Mouse (Mus musculus): ENCODE results near the gene Gja8. TPM values are rescaled to one million over a fixed set of nuclear protein-coding genes. Genes with fewer than 3 reads are reported as not detected.

Gene Gja8
- polyA plus RNA-seq (2015; fragmentation: Nextera tagmentation; extraction: Ambion mirVana): 0.03 TPM in 1 of 2 replicates, not detected in the other

- Histone ChIP-seq H3K4me2 (no peak within 1 kb of the TSS), H3K9ac (no peak within 1 kb of the TSS), H3K9me3 (no peaks in the 10 kb centered on the region), H3K4me3 (no peak within 1 kb of the TSS), H3K4me1 (replicated peaks) (peaks cover 5% of the 10 kb centered on the region), H3K27me3 (no peaks in the 10 kb centered on the region), H3K27ac (replicated peaks) (no peak within 1 kb of the TSS), H3K36me3 (no peaks in the 10 kb centered on the region)
- 57% methylated on average over 6 of the region's 6 CpGs for WGBS
- no peak for ATAC-seq (ENCODE audit: low read depth)
Observed at GRCm38 (mm10) chr3:96925920-96926319, at the start of gene Gja8. TSS of gene Gja8 (minus strand) at chr3:96926020.

GRCm38 (mm10) chr3:96974467-96974866, 48.6 kb upstream of the Gja8 start:
- no peak overlapping the region for H3K9ac ChIP-seq
- no peak overlapping the region for H3K4me2 ChIP-seq
- no peak for ATAC-seq (ENCODE audit: low read depth)
- no peaks in the 10 kb centered on the region for H3K4me1 ChIP-seq (replicated peaks)
- H3K36me3 ChIP-seq: no peaks in the 10 kb centered on the region
- H3K27ac ChIP-seq (replicated peaks): no peak overlapping the region
- WGBS: 90% methylated on average over 7 of the region's 7 CpGs
- H3K27me3 ChIP-seq: no peaks in the 10 kb centered on the region
- no peak overlapping the region for H3K4me3 ChIP-seq
- H3K9me3 ChIP-seq: no peaks in the 10 kb centered on the region

- H3K9ac ChIP-seq: no peak overlapping the region
- H3K27ac ChIP-seq (replicated peaks): no peak overlapping the region
- no peaks in the 10 kb centered on the region for H3K4me1 ChIP-seq (replicated peaks)
- no peak overlapping the region for H3K4me2 ChIP-seq
- ATAC-seq (ENCODE audit: low read depth): no peak
- no peaks in the 10 kb centered on the region for H3K36me3 ChIP-seq
- H3K4me3 ChIP-seq: no peak overlapping the region
- H3K27me3 ChIP-seq: no peaks in the 10 kb centered on the region
- H3K9me3 ChIP-seq: no peaks in the 10 kb centered on the region
- WGBS: 75% methylated on average over 7 of the region's 7 CpGs
Observed at GRCm38 (mm10) chr3:96970986-96971385, 45.2 kb upstream of the Gja8 start.

DNA sequence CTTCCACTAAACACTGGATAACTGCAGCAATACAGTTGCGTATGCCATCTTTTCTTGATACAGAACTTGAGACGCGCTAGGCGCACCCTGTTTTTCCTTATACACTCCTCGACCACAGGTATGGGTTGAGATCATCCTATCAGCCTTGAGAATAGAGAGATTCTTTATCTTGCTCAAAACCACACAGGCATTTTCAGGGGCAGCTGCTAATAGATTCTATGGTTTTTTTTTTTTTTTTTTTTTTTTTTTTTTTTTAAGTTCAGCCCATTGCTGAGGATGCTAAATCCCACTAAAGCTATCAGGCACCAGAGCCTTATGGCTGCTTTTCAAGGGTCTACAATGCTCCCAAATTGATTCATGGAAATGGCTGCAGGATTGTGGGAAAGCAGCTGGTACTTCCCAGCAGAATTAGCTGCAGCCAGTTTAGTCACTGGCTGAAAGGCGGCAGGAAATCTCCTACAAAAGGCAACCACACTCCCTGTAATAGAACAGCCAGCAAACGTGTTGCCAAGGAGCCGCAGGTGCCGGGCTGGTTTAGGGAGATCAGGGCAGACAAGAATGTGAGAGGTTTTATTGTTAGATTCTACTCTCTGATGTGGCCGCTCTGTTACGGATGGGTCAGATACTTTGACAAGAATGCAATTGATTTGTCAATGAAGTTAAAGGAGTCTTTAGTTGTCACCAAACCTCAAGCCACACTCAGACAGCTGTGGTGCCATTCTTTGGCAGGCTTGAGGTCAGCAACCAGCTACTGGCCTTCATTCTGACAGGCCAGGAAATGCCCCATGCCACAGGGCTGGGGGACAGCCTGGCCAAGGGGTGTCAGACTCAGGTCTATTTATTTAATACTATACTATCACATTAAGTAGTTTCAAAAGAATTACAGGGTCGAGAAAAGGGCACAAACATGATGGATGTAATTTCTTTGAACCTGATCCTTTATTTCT, 37.5 kb upstream of the Gja8 start:
- H3K36me3 ChIP-seq: no peaks in the 10 kb centered on the region
- H3K27me3 ChIP-seq: no peaks in the 10 kb centered on the region
- no peak overlapping the region for H3K27ac ChIP-seq (replicated peaks)
- no peaks in the 10 kb centered on the region for H3K9me3 ChIP-seq
- H3K4me3 ChIP-seq: no peak overlapping the region
- no peak overlapping the region for H3K4me2 ChIP-seq
- ATAC-seq (ENCODE audit: low read depth): peak; percentile 67
- H3K4me1 ChIP-seq (replicated peaks): no peaks in the 10 kb centered on the region; the same call in 1 of the 2 replicates
- H3K9ac ChIP-seq: no peak overlapping the region
- 48% methylated on average over 12 of the region's 12 CpGs for WGBS

DNA sequence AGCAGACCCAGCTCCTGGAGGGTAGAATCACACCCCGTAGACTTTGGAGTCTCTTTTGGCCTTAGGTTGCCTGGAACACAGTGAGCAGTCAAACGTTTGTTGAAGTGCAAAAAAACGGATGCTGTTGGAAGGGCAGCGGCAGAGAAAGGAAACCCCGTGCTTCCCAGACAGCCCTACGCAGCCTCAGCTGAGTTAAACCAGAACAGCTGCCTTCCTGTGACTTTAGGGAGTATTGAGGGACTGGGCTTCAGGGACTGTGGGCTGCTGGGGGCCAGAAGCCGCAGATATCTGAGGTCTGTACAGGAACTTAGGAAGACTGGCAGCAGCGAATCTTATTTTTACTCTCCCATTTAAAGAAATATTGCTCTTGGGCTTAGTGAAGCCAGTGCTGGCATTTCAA, 34.8 kb upstream of the Gja8 start:
- Histone ChIP-seq H3K4me2 (no peak overlapping the region), H3K9me3 (no peaks in the 10 kb centered on the region), H3K36me3 (no peaks in the 10 kb centered on the region), H3K4me1 (replicated peaks) (no peaks in the 10 kb centered on the region; the same call in 1 of the 2 replicates), H3K27me3 (no peaks in the 10 kb centered on the region), H3K9ac (no peak overlapping the region), H3K27ac (replicated peaks) (no peak overlapping the region), H3K4me3 (no peak overlapping the region)
- ATAC-seq (ENCODE audit: low read depth): no peak
- 54% methylated on average over 8 of the region's 8 CpGs for WGBS

DNA sequence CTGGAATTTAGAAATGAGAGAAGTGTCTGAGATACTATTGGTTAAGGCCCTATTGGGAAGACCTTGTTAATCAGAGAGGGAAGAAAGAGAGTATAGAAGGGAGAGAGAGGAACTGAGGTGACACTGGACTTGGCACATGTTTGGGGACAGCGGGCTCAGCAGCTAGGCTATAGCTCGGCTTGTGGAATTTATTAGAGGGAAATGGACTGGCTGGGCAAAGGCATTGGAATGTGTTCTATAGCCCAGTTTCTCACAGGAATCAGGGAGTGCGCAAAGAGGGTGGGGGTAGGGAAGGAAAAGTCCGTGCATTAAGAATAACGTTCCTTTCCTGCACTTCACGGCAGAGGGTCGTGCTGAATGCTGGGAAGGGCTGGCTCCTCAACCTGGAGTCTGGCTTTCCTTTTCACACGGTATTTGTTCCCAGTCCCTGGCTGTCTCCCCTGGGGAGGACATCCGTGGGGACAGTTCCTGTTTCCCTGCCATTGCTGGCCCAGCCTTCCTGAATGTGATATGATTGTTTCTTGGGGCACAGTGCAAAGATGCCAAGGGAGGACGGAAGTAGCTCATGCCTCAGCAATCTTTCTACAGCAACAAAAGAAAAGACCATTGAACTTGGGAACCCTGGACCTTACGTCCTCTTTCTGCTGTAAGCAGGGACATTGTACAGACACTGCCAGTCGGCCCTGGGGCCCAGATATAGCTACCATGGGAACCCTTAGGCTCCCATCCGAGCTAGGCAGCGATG, 27.8 kb upstream of the Gja8 start:
- 49% methylated on average over 14 of the region's 14 CpGs for WGBS
- H3K4me3 ChIP-seq: no peak overlapping the region
- no peaks in the 10 kb centered on the region for H3K27me3 ChIP-seq
- peaks cover 7% of the 10 kb centered on the region; the same call in 1 of the 2 replicates for H3K4me1 ChIP-seq (replicated peaks)
- H3K36me3 ChIP-seq: no peaks in the 10 kb centered on the region
- H3K9me3 ChIP-seq: no peaks in the 10 kb centered on the region
- H3K27ac ChIP-seq (replicated peaks): no peak overlapping the region
- peak overlapping the region; percentile 24; the same call in 1 of the 2 replicates for H3K4me2 ChIP-seq
- no peak for ATAC-seq (ENCODE audit: low read depth)
- no peak overlapping the region for H3K9ac ChIP-seq

GRCm38 (mm10) chr3:96942706-96943105, 16.9 kb upstream of the Gja8 start:
- ATAC-seq (ENCODE audit: low read depth): no peak
- no peak overlapping the region for H3K4me2 ChIP-seq

GRCm38 (mm10) chr3:96938738-96939137, 12.9 kb upstream of the Gja8 start:
- H3K27me3 ChIP-seq: peaks cover 8% of the 10 kb centered on the region; the same call in 1 of the 2 replicates
- WGBS: 6% methylated on average over 11 of the region's 11 CpGs
- H3K9ac ChIP-seq: 0 out of 2 replicates have a peak overlapping the region, but pooled peaks have one; percentile 31
- ATAC-seq (ENCODE audit: low read depth): peak; percentile 69
- H3K4me1 ChIP-seq (replicated peaks): peaks cover 24% of the 10 kb centered on the region
- H3K4me2 ChIP-seq: peak overlapping the region; percentile 43
- H3K9me3 ChIP-seq: peaks cover 6% of the 10 kb centered on the region; the same call in 1 of the 2 replicates
- no peaks in the 10 kb centered on the region for H3K36me3 ChIP-seq
- peak overlapping the region; percentile 26 for H3K4me3 ChIP-seq
- H3K27ac ChIP-seq (replicated peaks): no peak overlapping the region

More at GRCm38 (mm10) chr3:96942706-96943105, 16.9 kb upstream of the Gja8 start:
- 85% methylated on average over 2 of the region's 2 CpGs for WGBS
- H3K4me1 ChIP-seq (replicated peaks): peaks cover 15% of the 10 kb centered on the region
- no peak overlapping the region for H3K4me3 ChIP-seq
- peaks cover 6% of the 10 kb centered on the region; the same call in 1 of the 2 replicates for H3K9me3 ChIP-seq
- no peaks in the 10 kb centered on the region for H3K36me3 ChIP-seq
- H3K27me3 ChIP-seq: no peaks in the 10 kb centered on the region
- H3K9ac ChIP-seq: no peak overlapping the region
- no peak overlapping the region for H3K27ac ChIP-seq (replicated peaks)

DNA sequence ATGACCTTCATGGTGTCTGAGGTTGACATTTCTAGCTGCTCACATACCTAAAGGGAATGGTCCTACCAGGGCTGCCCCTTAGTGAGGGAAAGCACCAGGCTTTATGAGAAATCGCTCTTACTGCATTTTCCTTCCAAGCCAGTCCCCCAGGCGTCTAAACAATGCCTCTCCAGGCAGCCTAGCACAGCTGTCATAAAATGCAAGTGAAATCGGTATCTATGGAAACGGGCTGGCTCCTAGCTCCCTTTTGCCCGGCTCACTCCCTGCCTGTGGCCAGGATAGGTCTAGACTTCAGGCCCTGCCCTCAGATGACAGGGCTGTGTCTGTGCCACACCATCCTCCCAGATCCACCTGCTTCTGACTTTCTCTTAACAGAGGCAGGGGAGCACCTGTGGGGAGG, 11.8 kb upstream of the Gja8 start:
- no peak overlapping the region for H3K4me3 ChIP-seq
- ATAC-seq (ENCODE audit: low read depth): peak; percentile 85
- 2% methylated on average over 5 of the region's 5 CpGs for WGBS
- H3K4me2 ChIP-seq: 0 out of 2 replicates have a peak overlapping the region, but pooled peaks have one; percentile 15
- peak overlapping the region; percentile 9; the same call in 1 of the 2 replicates for H3K27ac ChIP-seq (replicated peaks)
- H3K36me3 ChIP-seq: no peaks in the 10 kb centered on the region
- H3K27me3 ChIP-seq: peaks cover 8% of the 10 kb centered on the region; the same call in 1 of the 2 replicates
- H3K9ac ChIP-seq: 0 out of 2 replicates have a peak overlapping the region, but pooled peaks have one; percentile 9
- H3K4me1 ChIP-seq (replicated peaks): peaks cover 31% of the 10 kb centered on the region
- no peaks in the 10 kb centered on the region for H3K9me3 ChIP-seq

DNA sequence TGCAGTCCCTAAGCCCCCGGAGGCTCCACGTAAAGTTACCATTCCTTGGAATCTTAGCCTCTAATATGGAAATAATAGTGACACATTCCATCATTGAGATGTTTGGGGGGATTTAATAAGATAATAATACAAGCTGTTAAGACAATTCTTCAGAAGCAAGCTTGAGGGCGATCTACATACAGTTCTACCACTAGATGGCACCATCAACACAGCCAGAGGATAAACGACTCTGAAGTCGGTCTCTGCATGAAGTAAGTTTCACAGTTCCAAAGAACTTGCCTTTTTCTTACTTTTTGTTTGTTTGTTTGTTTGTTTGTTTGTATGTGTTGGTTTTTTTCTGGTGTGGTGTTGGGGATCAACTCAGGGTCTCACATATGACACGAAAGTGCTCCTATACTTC, 10.4 kb upstream of the Gja8 start:
- no peak overlapping the region for H3K4me3 ChIP-seq
- ATAC-seq (ENCODE audit: low read depth): no peak
- no peaks in the 10 kb centered on the region for H3K9me3 ChIP-seq
- no peak overlapping the region for H3K27ac ChIP-seq (replicated peaks)
- H3K9ac ChIP-seq: no peak overlapping the region
- no peak overlapping the region for H3K4me2 ChIP-seq
- H3K4me1 ChIP-seq (replicated peaks): peaks cover 35% of the 10 kb centered on the region
- no peaks in the 10 kb centered on the region for H3K36me3 ChIP-seq
- 11% methylated on average over 6 of the region's 6 CpGs for WGBS
- H3K27me3 ChIP-seq: peaks cover 9% of the 10 kb centered on the region; the same call in 1 of the 2 replicates

GRCm38 (mm10) chr3:96931261-96931681, 5.5 kb upstream of the Gja8 start:
- H3K36me3 ChIP-seq: no peaks in the 10 kb centered on the region
- no peak overlapping the region for H3K27ac ChIP-seq (replicated peaks)
- H3K9me3 ChIP-seq: no peaks in the 10 kb centered on the region
- peaks cover 11% of the 10 kb centered on the region; the same call in 1 of the 2 replicates for H3K27me3 ChIP-seq
- H3K4me1 ChIP-seq (replicated peaks): peaks cover 18% of the 10 kb centered on the region
- WGBS: 29% methylated on average over 5 of the region's 5 CpGs
- peak; percentile 72; the same call in 1 of the 2 replicates for ATAC-seq (ENCODE audit: low read depth)
- no peak overlapping the region for H3K4me2 ChIP-seq
- no peak overlapping the region for H3K4me3 ChIP-seq
- no peak overlapping the region for H3K9ac ChIP-seq

DNA sequence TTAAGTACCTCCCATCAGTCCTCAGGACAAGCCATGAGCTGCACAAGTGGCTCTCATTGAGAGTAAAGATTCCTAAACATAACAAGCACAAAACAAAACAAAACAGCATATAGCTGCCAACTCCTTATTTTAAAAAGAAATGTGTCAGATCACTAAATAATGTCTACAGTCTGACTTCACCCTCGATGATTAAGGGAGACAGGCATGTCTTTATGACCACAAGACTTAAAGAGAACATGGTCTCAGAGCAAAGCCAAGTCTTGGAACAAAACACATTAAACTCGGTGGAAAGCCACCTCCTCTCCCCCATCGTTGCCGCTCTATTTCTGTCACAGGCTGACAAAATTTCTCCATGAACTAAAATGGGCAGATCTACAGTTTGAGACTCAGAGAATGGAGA, 1.2 kb downstream of the Gja8 start:
- Histone ChIP-seq H3K4me3 (no peak overlapping the region), H3K9ac (no peak overlapping the region), H3K9me3 (no peaks in the 10 kb centered on the region), H3K27ac (replicated peaks) (no peak overlapping the region), H3K4me2 (no peak overlapping the region), H3K36me3 (no peaks in the 10 kb centered on the region), H3K4me1 (replicated peaks) (no peaks in the 10 kb centered on the region), H3K27me3 (no peaks in the 10 kb centered on the region)
- no peak for ATAC-seq (ENCODE audit: low read depth)
- WGBS: 81% methylated on average over 4 of the region's 4 CpGs
